Mouse (Mus musculus) stomach, postnatal 0 days (tissue): ENCODE measurements around the gene Lbp. TPM values are rescaled to one million over a fixed set of nuclear protein-coding genes. Genes with fewer than 3 reads are reported as not detected.
A peak's percentile ranks its signal among the peaks of the same experiment; 100 is the strongest.

Source experiments
- ATAC-seq: fragments of 200-750 bp; cut with Nextera tagmentation; 2 replicates; pipeline ENCODE4 v1.8.0; 2017; ENCODE audit not compliant: low FRiP score, low TSS enrichment
- DNase-seq: peaks from one replicate; pipeline ENCODE4 v3.0.0-alpha.2; 2016; ENCODE audit warnings: low spot score
- H3K27ac ChIP-seq: fragments of 300-500 bp; sonication (generic); replicated peaks from 2 replicates; pipeline ENCODE4 v1.5.1; 2014; ENCODE audit warnings: mild to moderate bottlenecking, control low read depth
- H3K27me3 ChIP-seq: fragments of 300-500 bp; sonication (generic); 2 replicates; pipeline ENCODE4 v1.6.1; 2014; ENCODE audit warnings: low read length; ENCODE audit not compliant: control insufficient read depth, insufficient read depth
- H3K36me3 ChIP-seq: fragments of 300-500 bp; sonication (generic); 2 replicates; pipeline ENCODE4 v1.6.1; 2014; ENCODE audit warnings: low read length, mixed read lengths; ENCODE audit not compliant: control insufficient read depth, insufficient read depth
- H3K4me1 ChIP-seq: fragments of 300-500 bp; sonication (generic); replicated peaks from 2 replicates; pipeline ENCODE4 v1.6.1; 2014; ENCODE audit warnings: antibody characterized with exemption; ENCODE audit not compliant: control insufficient read depth, insufficient read depth
- H3K4me2 ChIP-seq: fragments of 300-500 bp; sonication (generic); replicated peaks from 2 replicates; pipeline ENCODE4 v1.6.1; 2014; ENCODE audit warnings: low read depth, mild to moderate bottlenecking, control low read depth, moderate library complexity
- H3K4me3 ChIP-seq: fragments of 300-500 bp; sonication (generic); 2 replicates; pipeline ENCODE4 v1.5.1; 2014; ENCODE audit warnings: low read depth, low read length, control low read depth
- H3K9ac ChIP-seq: fragments of 300-500 bp; sonication (generic); 2 replicates; pipeline ENCODE4 v1.6.1; 2014; ENCODE audit warnings: mild to moderate bottlenecking, low read length, control low read depth, mixed read lengths
- H3K9me3 ChIP-seq: fragments of 300-500 bp; sonication (generic); 2 replicates; pipeline ENCODE4 v1.6.1; 2016; ENCODE audit warnings: low read length; ENCODE audit not compliant: control insufficient read depth
- CTCF ChIP-seq: IDR thresholded peaks from 2 replicates; pipeline ENCODE4 v1.5.1; 2016; ENCODE audit warnings: antibody characterized with exemption, low read depth, mild to moderate bottlenecking, moderate library complexity
- EP300 ChIP-seq: optimal IDR thresholded peaks from 2 replicates; pipeline ENCODE3; 2016; ENCODE audit warnings: antibody characterized with exemption
- WGBS: fragments of 180-500 bp; shearing (Covaris S2); extraction: QIAGEN DNeasy Blood & Tissue Kit; methylation state at CpG from one replicate; pipeline ENCODE4 v1.1.7; 2014; 5-methylcytosine and 5-hydroxymethylcytosine counted together
- polyA plus RNA-seq: library from polyadenylated mRNA; unstranded; fragments of >200 nt; fragmentation: Nextera tagmentation; extraction: Ambion mirVana; gene quantifications from 2 replicates; pipeline ENCODE4 v1.2.1, GENCODE M21; 2015

The Lbp gene
- polyA plus RNA-seq, 1 experiment from 2014 or later: 3.4 TPM

- DNase-seq (peak; percentile 30), ATAC-seq (0 out of 2 replicates have a peak, but pooled peaks have one; percentile 35)
- no peaks in the 10 kb centered on the region for H3K9me3 ChIP-seq
- H3K4me3 ChIP-seq: no peak overlapping the region
- WGBS: 58% methylated on average over 9 of the region's 9 CpGs
- H3K27ac ChIP-seq: no peak overlapping the region
- no peak overlapping the region for H3K9ac ChIP-seq
- H3K4me2 ChIP-seq: no peak overlapping the region
- H3K36me3 ChIP-seq: no peaks in the 10 kb centered on the region
- H3K4me1 ChIP-seq: no peaks in the 10 kb centered on the region
- H3K27me3 ChIP-seq: no peaks in the 10 kb centered on the region
- no peak for TF ChIP-seq EP300
- TF ChIP-seq CTCF: no peak
Measured at GRCm38 (mm10) chr2:158295700-158296099, 10.6 kb upstream of the Lbp start.

- Histone ChIP-seq H3K36me3 (no peaks in the 10 kb centered on the region), H3K9me3 (no peaks in the 10 kb centered on the region), H3K4me1 (no peaks in the 10 kb centered on the region), H3K4me2 (no peak overlapping the region), H3K27me3 (no peaks in the 10 kb centered on the region), H3K27ac (no peak overlapping the region), H3K4me3 (no peak overlapping the region), H3K9ac (no peak overlapping the region)
- TF ChIP-seq EP300 (no peak), CTCF (no peak)
- no peak for DNase-seq
- WGBS: 79% methylated on average over 3 of the region's 3 CpGs
- ATAC-seq: no peak
Measured at GRCm38 (mm10) chr2:158299203-158299602, 7.1 kb upstream of the Lbp start.

GRCm38 (mm10) chr2:158299731-158300130 lies 6.6 kb upstream of the Lbp start:
- ATAC-seq (no peak), DNase-seq (no peak)
- H3K4me3 ChIP-seq: no peak overlapping the region
- no peaks in the 10 kb centered on the region for H3K4me1 ChIP-seq
- H3K9me3 ChIP-seq: no peaks in the 10 kb centered on the region
- no peak for TF ChIP-seq EP300
- no peak for TF ChIP-seq CTCF
- H3K27ac ChIP-seq: no peak overlapping the region
- H3K36me3 ChIP-seq: no peaks in the 10 kb centered on the region
- 73% methylated on average over 4 of the region's 4 CpGs for WGBS
- H3K27me3 ChIP-seq: no peaks in the 10 kb centered on the region
- no peak overlapping the region for H3K4me2 ChIP-seq
- no peak overlapping the region for H3K9ac ChIP-seq

GRCm38 (mm10) chr2:158302807-158303206 lies 3.5 kb upstream of the Lbp start:
- no peak overlapping the region for H3K9ac ChIP-seq
- TF ChIP-seq CTCF: no peak
- TF ChIP-seq EP300: no peak
- H3K27ac ChIP-seq: no peak overlapping the region
- no peaks in the 10 kb centered on the region for H3K27me3 ChIP-seq
- ATAC-seq (no peak), DNase-seq (no peak)
- no peaks in the 10 kb centered on the region for H3K9me3 ChIP-seq
- no peak overlapping the region for H3K4me3 ChIP-seq
- 62% methylated on average over 3 of the region's 3 CpGs for WGBS
- no peaks in the 10 kb centered on the region for H3K4me1 ChIP-seq
- no peaks in the 10 kb centered on the region for H3K36me3 ChIP-seq
- H3K4me2 ChIP-seq: no peak overlapping the region

- Histone ChIP-seq H3K27ac (no peak overlapping the region), H3K4me1 (no peaks in the 10 kb centered on the region), H3K9ac (0 out of 2 replicates have a peak overlapping the region, but pooled peaks have one; percentile 18), H3K9me3 (no peaks in the 10 kb centered on the region), H3K4me3 (no peak overlapping the region), H3K36me3 (no peaks in the 10 kb centered on the region), H3K27me3 (no peaks in the 10 kb centered on the region), H3K4me2 (0 out of 2 replicates have a peak overlapping the region, but pooled peaks have one; percentile 17)
- no peak for DNase-seq
- 50% methylated on average over 6 of the region's 6 CpGs for WGBS
- ATAC-seq: peak; percentile 60; the same call in 1 of the 2 replicates
- no peak for TF ChIP-seq EP300
- TF ChIP-seq CTCF: no peak
Measured at GRCm38 (mm10) chr2:158306696-158307049, 380 bp downstream of the Lbp start.

GRCm38 (mm10) chr2:158308276-158308675 lies 2.0 kb downstream of the Lbp start:
- 43% methylated on average over 5 of the region's 5 CpGs for WGBS

More at GRCm38 (mm10) chr2:158308276-158308675, 2.0 kb downstream of the Lbp start:
- no peaks in the 10 kb centered on the region for H3K9me3 ChIP-seq
- H3K4me1 ChIP-seq: no peaks in the 10 kb centered on the region
- TF ChIP-seq EP300: no peak
- TF ChIP-seq CTCF: no peak
- H3K9ac ChIP-seq: no peak overlapping the region
- no peaks in the 10 kb centered on the region for H3K27me3 ChIP-seq
- no peak overlapping the region for H3K27ac ChIP-seq
- no peak overlapping the region for H3K4me2 ChIP-seq
- DNase-seq (no peak), ATAC-seq (no peak)
- H3K4me3 ChIP-seq: no peak overlapping the region
- H3K36me3 ChIP-seq: no peaks in the 10 kb centered on the region
